Mouse (Mus musculus): Measurements from ENCODE around the gene Igsf9b. TPM values are rescaled to one million over a fixed set of nuclear protein-coding genes. Genes with fewer than 3 reads are reported as not detected.

Gene Igsf9b
- polyA plus RNA-seq, 1 experiment from 2014 or later: 4.2 TPM

GRCm38 (mm10) chr9:27308561-27308960 lies 9.6 kb downstream of the Igsf9b start:
- H3K9me3 ChIP-seq: no peaks in the 10 kb centered on the region
- WGBS: 43% methylated on average over 6 of the region's 6 CpGs
- H3K27ac ChIP-seq (replicated peaks): no peak overlapping the region
- H3K36me3 ChIP-seq (replicated peaks): peaks cover 10% of the 10 kb centered on the region; the same call in 1 of the 2 replicates
- no peak for DNase-seq (ENCODE audit: low spot score)
- peaks cover 44% of the 10 kb centered on the region for H3K4me1 ChIP-seq
- no peak overlapping the region for H3K4me3 ChIP-seq
- H3K27me3 ChIP-seq (replicated peaks; ENCODE audit: low read depth, poor library complexity, severe bottlenecking): no peaks in the 10 kb centered on the region

- peaks cover 29% of the 10 kb centered on the region for H3K4me1 ChIP-seq
- WGBS: 81% methylated on average over 4 of the region's 4 CpGs
Measured at GRCm38 (mm10) chr9:27310005-27310404, 11.0 kb downstream of the Igsf9b start.

GRCm38 (mm10) chr9:27313427-27313826 lies 14.4 kb downstream of the Igsf9b start:
- peaks cover 4% of the 10 kb centered on the region for H3K4me1 ChIP-seq
- no peaks in the 10 kb centered on the region for H3K27me3 ChIP-seq (replicated peaks; ENCODE audit: low read depth, poor library complexity, severe bottlenecking)
- H3K36me3 ChIP-seq (replicated peaks): peaks cover 22% of the 10 kb centered on the region
- no peak overlapping the region for H3K4me3 ChIP-seq
- DNase-seq (ENCODE audit: low spot score): no peak
- H3K27ac ChIP-seq (replicated peaks): no peak overlapping the region
- WGBS: 91% methylated on average over 5 of the region's 5 CpGs
- no peaks in the 10 kb centered on the region for H3K9me3 ChIP-seq

More at GRCm38 (mm10) chr9:27310005-27310404, 11.0 kb downstream of the Igsf9b start:
- no peaks in the 10 kb centered on the region for H3K9me3 ChIP-seq
- H3K27ac ChIP-seq (replicated peaks): no peak overlapping the region
- no peak overlapping the region for H3K4me3 ChIP-seq
- H3K27me3 ChIP-seq (replicated peaks; ENCODE audit: low read depth, poor library complexity, severe bottlenecking): no peaks in the 10 kb centered on the region
- DNase-seq (ENCODE audit: low spot score): no peak
- peaks cover 10% of the 10 kb centered on the region; the same call in 1 of the 2 replicates for H3K36me3 ChIP-seq (replicated peaks)

GRCm38 (mm10) chr9:27321267-27321666 lies 22.3 kb downstream of the Igsf9b start:
- no peaks in the 10 kb centered on the region for H3K9me3 ChIP-seq
- no peak for DNase-seq (ENCODE audit: low spot score)
- 93% methylated on average over 8 of the region's 8 CpGs for WGBS
- no peak overlapping the region for H3K4me3 ChIP-seq
- H3K27me3 ChIP-seq (replicated peaks; ENCODE audit: low read depth, poor library complexity, severe bottlenecking): no peaks in the 10 kb centered on the region
- no peak overlapping the region for H3K27ac ChIP-seq (replicated peaks)
- peaks cover 50% of the 10 kb centered on the region for H3K36me3 ChIP-seq (replicated peaks)
- H3K4me1 ChIP-seq: no peaks in the 10 kb centered on the region

- 92% methylated on average over 7 of the region's 7 CpGs for WGBS
- H3K27ac ChIP-seq (replicated peaks): no peak overlapping the region
- H3K4me3 ChIP-seq: no peak overlapping the region
- H3K36me3 ChIP-seq (replicated peaks): peaks cover 51% of the 10 kb centered on the region
- DNase-seq (ENCODE audit: low spot score): no peak
- no peaks in the 10 kb centered on the region for H3K27me3 ChIP-seq (replicated peaks; ENCODE audit: low read depth, poor library complexity, severe bottlenecking)
- H3K9me3 ChIP-seq: no peaks in the 10 kb centered on the region
- no peaks in the 10 kb centered on the region for H3K4me1 ChIP-seq
Measured at GRCm38 (mm10) chr9:27322277-27322676, 23.3 kb downstream of the Igsf9b start.

- DNase-seq (ENCODE audit: low spot score): no peak
- Histone ChIP-seq H3K36me3 (replicated peaks) (peaks cover 43% of the 10 kb centered on the region), H3K27ac (replicated peaks) (no peak overlapping the region), H3K4me3 (no peak overlapping the region), H3K9me3 (no peaks in the 10 kb centered on the region), H3K27me3 (replicated peaks; ENCODE audit: low read depth, poor library complexity, severe bottlenecking) (no peaks in the 10 kb centered on the region), H3K4me1 (no peaks in the 10 kb centered on the region)
- 80% methylated on average over 3 of the region's 3 CpGs for WGBS
Measured at GRCm38 (mm10) chr9:27323412-27323811, 24.4 kb downstream of the Igsf9b start.

- peaks cover 41% of the 10 kb centered on the region for H3K36me3 ChIP-seq (replicated peaks)
- H3K27me3 ChIP-seq (replicated peaks; ENCODE audit: low read depth, poor library complexity, severe bottlenecking): no peaks in the 10 kb centered on the region
- no peaks in the 10 kb centered on the region for H3K9me3 ChIP-seq
- no peak overlapping the region for H3K27ac ChIP-seq (replicated peaks)
- 53% methylated on average over 2 of the region's 2 CpGs for WGBS
- peak; percentile 69 for DNase-seq (ENCODE audit: low spot score)
- H3K4me1 ChIP-seq: no peaks in the 10 kb centered on the region
- H3K4me3 ChIP-seq: no peak overlapping the region
Measured at GRCm38 (mm10) chr9:27325920-27326319, 26.9 kb downstream of the Igsf9b start.

- H3K36me3 ChIP-seq (replicated peaks): peaks cover 38% of the 10 kb centered on the region
- no peak overlapping the region for H3K4me3 ChIP-seq
- H3K9me3 ChIP-seq: no peaks in the 10 kb centered on the region
- WGBS: 94% methylated on average over 3 of the region's 3 CpGs
- no peaks in the 10 kb centered on the region for H3K4me1 ChIP-seq
- no peak overlapping the region for H3K27ac ChIP-seq (replicated peaks)
- no peaks in the 10 kb centered on the region for H3K27me3 ChIP-seq (replicated peaks; ENCODE audit: low read depth, poor library complexity, severe bottlenecking)
- no peak for DNase-seq (ENCODE audit: low spot score)
Measured at GRCm38 (mm10) chr9:27327558-27327957, 28.6 kb downstream of the Igsf9b start.

- Histone ChIP-seq H3K27ac (replicated peaks) (no peak overlapping the region), H3K9me3 (no peaks in the 10 kb centered on the region), H3K27me3 (replicated peaks; ENCODE audit: low read depth, poor library complexity, severe bottlenecking) (no peaks in the 10 kb centered on the region), H3K36me3 (replicated peaks) (peaks cover 40% of the 10 kb centered on the region), H3K4me3 (no peak overlapping the region), H3K4me1 (no peaks in the 10 kb centered on the region; the same call in 1 of the 2 replicates)
- DNase-seq (ENCODE audit: low spot score): no peak
- WGBS: 84% methylated on average over 4 of the region's 4 CpGs
Measured at GRCm38 (mm10) chr9:27330374-27330773, 31.4 kb downstream of the Igsf9b start.

- H3K27ac ChIP-seq (replicated peaks): no peak overlapping the region
- 94% methylated on average over 7 of the region's 7 CpGs for WGBS
- H3K9me3 ChIP-seq: no peaks in the 10 kb centered on the region
- H3K4me1 ChIP-seq: no peaks in the 10 kb centered on the region; the same call in 1 of the 2 replicates
- no peak for DNase-seq (ENCODE audit: low spot score)
- H3K27me3 ChIP-seq (replicated peaks; ENCODE audit: low read depth, poor library complexity, severe bottlenecking): no peaks in the 10 kb centered on the region
- H3K4me3 ChIP-seq: no peak overlapping the region
- H3K36me3 ChIP-seq (replicated peaks): peaks cover 37% of the 10 kb centered on the region
Measured at GRCm38 (mm10) chr9:27331538-27331937, 32.5 kb downstream of the Igsf9b start.

GRCm38 (mm10) chr9:27334895-27335294 lies 35.9 kb downstream of the Igsf9b start:
- no peaks in the 10 kb centered on the region for H3K9me3 ChIP-seq
- H3K4me1 ChIP-seq: no peaks in the 10 kb centered on the region; the same call in 1 of the 2 replicates
- 83% methylated on average over 9 of the region's 9 CpGs for WGBS
- H3K4me3 ChIP-seq: no peak overlapping the region
- H3K27ac ChIP-seq (replicated peaks): no peak overlapping the region
- H3K36me3 ChIP-seq (replicated peaks): peaks cover 24% of the 10 kb centered on the region
- DNase-seq (ENCODE audit: low spot score): no peak
- no peaks in the 10 kb centered on the region for H3K27me3 ChIP-seq (replicated peaks; ENCODE audit: low read depth, poor library complexity, severe bottlenecking)

GRCm38 (mm10) chr9:27336962-27337636 lies 38.1 kb downstream of the Igsf9b start:
- Histone ChIP-seq H3K27me3 (replicated peaks; ENCODE audit: low read depth, poor library complexity, severe bottlenecking) (no peaks in the 10 kb centered on the region), H3K4me3 (no peak overlapping the region), H3K9me3 (no peaks in the 10 kb centered on the region), H3K36me3 (replicated peaks) (peaks cover 30% of the 10 kb centered on the region), H3K27ac (replicated peaks) (no peak overlapping the region), H3K4me1 (no peaks in the 10 kb centered on the region; the same call in 1 of the 2 replicates)
- 94% methylated on average over 4 of the region's 4 CpGs for WGBS
- no peak for DNase-seq (ENCODE audit: low spot score)

GRCm38 (mm10) chr9:27339168-27339567 lies 40.2 kb downstream of the Igsf9b start:
- Histone ChIP-seq H3K4me1 (no peaks in the 10 kb centered on the region; the same call in 1 of the 2 replicates), H3K27ac (replicated peaks) (no peak overlapping the region), H3K4me3 (no peak overlapping the region), H3K9me3 (no peaks in the 10 kb centered on the region), H3K27me3 (replicated peaks; ENCODE audit: low read depth, poor library complexity, severe bottlenecking) (no peaks in the 10 kb centered on the region), H3K36me3 (replicated peaks) (peaks cover 22% of the 10 kb centered on the region)
- 89% methylated on average over 1 of the region's 1 CpGs for WGBS
- no peak for DNase-seq (ENCODE audit: low spot score)
